Mouse (Mus musculus): ENCODE measurements around the gene Pde4d.

DNA sequence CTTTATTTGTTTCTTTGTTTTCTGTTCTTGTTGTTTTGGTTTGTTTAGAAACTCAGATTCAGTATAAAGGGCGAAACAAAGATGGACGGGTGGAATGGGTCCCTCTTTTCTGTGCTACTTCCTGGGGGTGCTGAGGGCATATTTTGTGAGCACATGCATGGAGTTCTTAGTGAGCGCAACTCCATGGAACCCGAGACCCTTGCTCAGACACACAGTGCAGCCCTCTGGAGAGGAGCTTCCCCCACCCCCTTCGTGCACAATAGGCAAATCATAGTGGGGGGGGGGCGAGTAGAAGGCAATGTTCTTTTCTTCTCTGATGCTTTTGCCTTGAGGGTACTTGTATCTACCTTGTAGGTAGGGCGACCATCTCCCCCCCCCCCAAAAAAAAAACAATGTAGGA is 1325.0 kb downstream of the Pde4d start:
- TF ChIP-seq CTCF (IDR thresholded peaks at IDR 0.05; ENCODE audit: borderline replicate concordance, insufficient read depth, low read depth, low read length) (no peak), POLR2A (IDR thresholded peaks at IDR 0.05; ENCODE audit: borderline replicate concordance, insufficient read depth, low read length) (no peak)
